In the genomic region with DNA sequence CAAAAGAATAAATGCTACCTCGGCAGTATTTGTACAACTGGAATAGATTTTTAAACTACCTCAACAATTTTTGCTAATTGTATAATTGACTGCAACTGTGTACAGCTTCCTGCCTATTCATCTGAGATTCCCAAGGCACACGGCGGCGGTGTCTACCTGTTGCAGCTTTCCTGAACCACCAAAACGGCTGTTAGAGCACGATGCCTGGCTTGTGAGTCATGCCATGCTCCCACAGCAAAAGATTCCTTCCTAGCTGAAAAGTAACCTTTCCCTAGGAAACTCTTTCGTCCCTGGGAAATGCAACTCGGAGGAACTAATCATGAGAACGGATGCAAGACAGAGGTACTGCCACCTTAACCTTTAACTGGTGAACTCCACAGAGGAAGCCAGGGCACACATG, we compare ENCODE assay signal across 13 mouse cellular contexts. TPM values are rescaled to one million over a fixed set of nuclear protein-coding genes. Genes with fewer than 3 reads are reported as not detected.
DNase-seq lines count a peak whose midpoint lies in the region; ATAC-seq lines count a peak whose summit lies in the region.
"Had no signal": no experiment of that assay in that cellular context is flagged by ENCODE, and none has a peak within 500 bp of the region (broad histone marks: within the 10 kb centered on the region; RNA-seq: fewer than 3 reads in every experiment).

No protein-coding gene starts in this region.

- peaks cover 80% of the 10 kb centered on the region for H3K4me1 ChIP-seq in lung, embryonic 15.5 days
- H3K4me1 ChIP-seq in embryonic facial prominence, embryonic 15.5 days, result peaks cover 77% of the 10 kb centered on the region
- H3K4me1 ChIP-seq in neural tube, embryonic 13.5 days (replicated peaks), result peaks cover 85% of the 10 kb centered on the region

- WGBS in lung, embryonic 15.5 days, result 61% methylated on average over 9 of the region's 9 CpGs
- 44% methylated on average over 9 of the region's 9 CpGs for WGBS in embryonic facial prominence, embryonic 15.5 days
- 75% methylated on average over 9 of the region's 9 CpGs for WGBS in neural tube, embryonic 13.5 days

- no peak overlapping the region for H3K9ac ChIP-seq in lung, embryonic 15.5 days
- H3K9ac ChIP-seq in embryonic facial prominence, embryonic 15.5 days, result no peak overlapping the region
- no peak overlapping the region for H3K9ac ChIP-seq in neural tube, embryonic 13.5 days

- peak; percentile 2 for DNase-seq in cerebellum, adult 8-10 months
- no peak for DNase-seq in cerebellum, adult 9-11 months
- DNase-seq in lung, postnatal 14 days, result no peak
- no peak for DNase-seq in B cell, adult 2 months
- no peak for DNase-seq in layer of hippocampus, adult 9-10 months (ENCODE audit: low spot score)
- DNase-seq: cerebellum, adult 11 months; lung, postnatal 10 days; thymus, postnatal 14 days had no signal

- H3K36me3 ChIP-seq in lung, embryonic 15.5 days, result no peaks in the 10 kb centered on the region
- no peaks in the 10 kb centered on the region for H3K36me3 ChIP-seq in embryonic facial prominence, embryonic 15.5 days
- no peaks in the 10 kb centered on the region for H3K36me3 ChIP-seq in neural tube, embryonic 13.5 days

- H3K9me3 ChIP-seq in lung, embryonic 15.5 days, result no peaks in the 10 kb centered on the region
- H3K9me3 ChIP-seq in embryonic facial prominence, embryonic 15.5 days (replicated peaks), result no peaks in the 10 kb centered on the region
- no peaks in the 10 kb centered on the region for H3K9me3 ChIP-seq in neural tube, embryonic 13.5 days

- H3K4me3 ChIP-seq in lung, embryonic 15.5 days, result no peak overlapping the region
- H3K4me3 ChIP-seq in embryonic facial prominence, embryonic 15.5 days (replicated peaks), result 0 out of 2 replicates have a peak overlapping the region, but pooled peaks have one; percentile 2
- H3K4me3 ChIP-seq in neural tube, embryonic 13.5 days, result no peak overlapping the region
- H3K4me3 ChIP-seq: left cerebral cortex, adult 2 months had no signal

- no peak for ATAC-seq in lung, embryonic 15.5 days (ENCODE audit: borderline replicate concordance, extremely low read depth, low FRiP score, low TSS enrichment)
- ATAC-seq in embryonic facial prominence, embryonic 15.5 days (ENCODE audit: insufficient number of reproducible peaks, low FRiP score, low TSS enrichment, low read depth), result no peak
- no peak for ATAC-seq in neural tube, embryonic 13.5 days (ENCODE audit: low read depth)

- H3K4me2 ChIP-seq in lung, embryonic 15.5 days, result no peak overlapping the region
- peak overlapping the region; percentile 15 for H3K4me2 ChIP-seq in embryonic facial prominence, embryonic 15.5 days (replicated peaks)
- H3K4me2 ChIP-seq in neural tube, embryonic 13.5 days, result peak overlapping the region; percentile 93

- 0 out of 2 replicates have a peak overlapping the region, but pooled peaks have one; percentile 12 for H3K27ac ChIP-seq in lung, embryonic 15.5 days
- H3K27ac ChIP-seq in embryonic facial prominence, embryonic 15.5 days (replicated peaks), result 0 out of 2 replicates have a peak overlapping the region, but pooled peaks have one; percentile 28
- no peak overlapping the region for H3K27ac ChIP-seq in neural tube, embryonic 13.5 days (replicated peaks)
- H3K27ac ChIP-seq: kidney, postnatal 0 days; left cerebral cortex, adult 2 months had no signal

- H3K27me3 ChIP-seq in lung, embryonic 15.5 days, result no peaks in the 10 kb centered on the region
- H3K27me3 ChIP-seq in embryonic facial prominence, embryonic 15.5 days, result no peaks in the 10 kb centered on the region; the same call in 1 of the 2 replicates
- H3K27me3 ChIP-seq in neural tube, embryonic 13.5 days, result no peaks in the 10 kb centered on the region

RNA-seq across cellular contexts. Expression of gene Lrig1, which starts 6.9 kb away (rescaled TPM):
- 9.0 and 11.3 TPM in 2 replicates for polyA plus RNA-seq in lung, embryonic 15.5 days (2015; fragmentation: Nextera tagmentation; extraction: Ambion mirVana)
- 28.9 TPM in 2 replicates for polyA plus RNA-seq in embryonic facial prominence, embryonic 15.5 days (2015; fragmentation: Nextera tagmentation; extraction: Ambion mirVana)
- polyA plus RNA-seq in neural tube, embryonic 13.5 days (2015; fragmentation: Nextera tagmentation; extraction: Ambion mirVana), result 10.5 and 12.9 TPM in 2 replicates
